Mouse (Mus musculus): ENCODE measurements around the gene Angpt4.

DNA sequence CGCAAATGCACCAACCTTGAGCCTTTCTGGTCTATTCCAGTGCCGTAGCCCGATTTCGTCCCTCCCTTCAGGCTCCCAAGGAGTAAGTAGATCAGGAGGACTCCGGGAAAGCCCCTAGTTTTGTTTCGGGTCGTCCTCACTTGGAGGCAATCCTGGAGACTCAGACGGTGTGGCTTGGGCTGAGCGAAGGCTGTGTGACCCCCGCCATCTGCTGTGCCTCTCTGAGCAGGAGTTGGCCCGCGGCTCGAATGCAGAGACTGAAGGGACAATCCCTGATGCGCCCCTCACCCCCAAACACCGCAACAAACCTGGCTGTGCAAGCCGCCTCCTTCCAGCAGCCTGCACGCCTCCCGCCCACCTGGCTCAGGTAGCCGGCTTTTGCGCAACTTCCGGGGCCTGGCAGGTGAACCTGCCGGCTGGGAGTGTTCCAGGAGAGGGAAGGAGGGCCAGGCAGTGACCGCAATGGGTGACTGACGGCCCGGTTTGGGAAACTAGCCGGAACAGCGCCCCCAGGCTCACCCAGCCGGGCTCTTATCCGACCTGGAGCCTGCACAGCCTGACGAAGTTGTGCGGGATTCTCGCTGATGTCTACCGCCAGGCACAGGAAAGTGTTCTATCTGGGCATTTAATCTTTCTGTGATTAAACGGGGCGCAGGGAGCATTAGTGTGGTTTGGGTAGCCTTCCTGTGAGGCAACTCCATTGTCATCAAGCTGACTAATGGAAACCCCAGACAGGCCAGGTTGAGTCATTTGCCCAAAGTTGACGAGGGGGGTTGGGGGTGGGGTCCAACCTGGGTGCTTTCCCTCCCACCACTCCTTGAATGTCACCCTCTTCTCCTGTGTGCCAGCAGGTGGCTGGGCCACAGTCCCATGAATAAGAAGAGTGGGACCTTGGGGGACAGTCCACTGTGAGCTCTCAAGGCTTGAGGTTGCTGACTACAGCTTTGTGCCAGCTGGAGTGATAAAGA lies 62.9 kb downstream of the Angpt4 start:
- no peak for TF ChIP-seq POLR2A (IDR thresholded peaks at IDR 0.05; ENCODE audit: insufficient read depth, low read depth, low read length)
- no peak for TF ChIP-seq CTCF (IDR thresholded peaks at IDR 0.05; ENCODE audit: insufficient read depth, low read depth, low read length)

Data from olfactory bulb, adult 2 months (tissue).